Mouse (Mus musculus): ENCODE data around the gene Rnf2. TPM values are rescaled to one million over a fixed set of nuclear protein-coding genes. Genes with fewer than 3 reads are reported as not detected.
"Not testable (repeated sequence)": the region's sequence is repeated elsewhere in the genome, so short reads cannot be mapped to it uniquely, and the experiment has no call there.

Gene Rnf2
- total RNA-seq, 2 experiments from 2014 or later, result 49.1 to 59.8 TPM

- no peak for DNase-seq
Observed at GRCm38 (mm10) chr1:151484754-151485153, 16.0 kb downstream of the Rnf2 start.

DNA sequence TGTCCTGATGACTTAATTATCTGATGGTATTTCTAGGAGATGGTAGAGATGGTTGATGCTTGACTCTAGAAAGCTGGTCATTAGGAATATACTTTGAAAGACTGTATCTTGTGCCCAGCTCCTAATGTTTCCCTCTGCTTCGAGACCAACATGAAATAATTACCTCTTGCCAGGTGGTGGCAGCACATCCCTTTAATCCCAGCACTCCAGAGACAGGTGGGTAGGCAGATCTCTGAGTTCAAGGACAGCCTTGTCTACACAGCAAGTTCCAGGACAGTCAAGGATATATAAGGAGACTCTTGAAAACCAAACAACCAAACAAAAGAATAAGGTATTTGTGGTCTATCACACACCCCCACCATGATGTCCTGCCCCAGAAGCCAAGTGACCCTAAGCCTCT is 17.2 kb downstream of the Rnf2 start:
- DNase-seq, result peak; percentile 32

DNA sequence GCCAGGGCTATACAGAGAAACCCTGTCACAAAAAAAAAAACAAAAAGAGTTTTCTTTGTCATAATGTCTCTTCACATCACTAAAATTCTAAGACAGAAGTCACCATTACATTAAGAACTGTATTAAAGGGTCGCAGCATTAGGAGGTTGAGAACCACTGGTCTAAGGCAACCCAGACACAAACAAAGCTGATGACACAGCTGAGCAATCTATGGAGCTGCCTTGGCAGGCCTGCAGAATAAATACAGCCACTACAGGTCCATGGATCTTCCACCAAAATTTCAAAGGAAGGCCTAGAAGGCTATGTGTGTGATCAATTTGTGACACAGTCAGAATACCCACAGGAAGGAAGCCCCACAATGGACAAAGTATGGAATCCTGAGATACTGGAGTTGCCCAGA is 18.3 kb downstream of the Rnf2 start:
- no peak for DNase-seq

DNA sequence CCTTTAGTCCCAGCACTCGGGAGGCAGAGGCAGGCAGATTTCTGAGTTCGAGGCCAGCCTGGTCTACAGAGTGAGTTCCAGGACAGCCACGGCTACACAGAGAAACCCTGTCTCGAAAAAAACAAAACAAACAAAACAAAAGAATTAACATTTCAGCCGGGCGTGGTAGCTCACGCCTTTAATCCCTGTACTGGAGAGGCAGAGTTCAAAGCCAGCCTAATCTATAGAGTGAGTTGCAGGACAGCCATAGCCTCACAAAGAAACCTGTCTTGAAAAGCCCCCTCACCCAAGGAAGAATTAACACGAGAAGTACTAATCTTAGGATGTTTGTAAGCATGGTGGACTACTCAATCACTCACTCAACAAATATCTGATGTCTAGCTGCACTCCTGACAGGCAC is 28.4 kb downstream of the Rnf2 start:
- not testable (repeated sequence) for DNase-seq

- no peak for DNase-seq
Observed at GRCm38 (mm10) chr1:151471429-151471828, 29.3 kb downstream of the Rnf2 start.

GRCm38 (mm10) chr1:151466571-151466970 is 34.2 kb downstream of the Rnf2 start:
- DNase-seq, result no peak

- DNase-seq, result no peak
Observed at GRCm38 (mm10) chr1:151464914-151465313, 35.8 kb downstream of the Rnf2 start.

DNA sequence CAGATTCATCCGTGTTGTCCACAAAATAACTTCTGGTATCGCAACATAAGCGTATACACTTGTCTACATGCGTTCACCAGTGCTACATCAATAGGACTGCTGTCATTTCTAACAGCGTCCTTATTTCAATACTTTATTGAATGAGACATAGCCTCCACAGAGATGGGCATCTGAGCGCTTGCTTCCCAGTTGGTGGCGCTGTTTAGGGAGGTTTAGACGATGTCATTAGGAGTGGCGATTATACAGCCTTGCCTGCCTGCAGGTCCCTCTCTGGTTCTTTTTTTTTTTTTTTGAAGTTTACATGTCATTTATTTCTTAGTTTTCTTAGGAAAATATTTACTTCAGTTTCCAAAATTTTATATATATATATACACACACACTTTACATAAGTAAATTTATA is 39.5 kb downstream of the Rnf2 start:
- DNase-seq, result no peak

DNA sequence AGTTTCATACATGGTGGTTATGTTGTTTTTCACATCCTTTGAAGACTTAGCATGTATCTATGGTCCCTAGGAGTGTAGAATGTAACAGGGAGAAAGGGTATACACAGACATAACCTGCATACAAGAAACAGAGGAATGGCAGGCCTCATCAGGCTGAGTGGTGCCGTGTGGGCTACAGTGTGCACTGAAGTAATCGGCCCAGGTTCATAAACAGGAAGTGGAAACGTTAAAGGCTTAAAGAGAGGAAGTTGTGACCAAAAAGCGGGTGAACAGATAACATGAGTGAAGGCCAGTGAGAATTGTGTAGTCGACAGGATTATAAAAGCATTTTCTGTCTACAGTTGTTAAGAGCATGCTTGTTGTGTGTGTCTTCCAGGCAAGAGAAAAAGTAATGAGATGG is 43.7 kb downstream of the Rnf2 start:
- no peak for DNase-seq

GRCm38 (mm10) chr1:151451946-151452345 is 48.8 kb downstream of the Rnf2 start:
- DNase-seq, result no peak

DNA sequence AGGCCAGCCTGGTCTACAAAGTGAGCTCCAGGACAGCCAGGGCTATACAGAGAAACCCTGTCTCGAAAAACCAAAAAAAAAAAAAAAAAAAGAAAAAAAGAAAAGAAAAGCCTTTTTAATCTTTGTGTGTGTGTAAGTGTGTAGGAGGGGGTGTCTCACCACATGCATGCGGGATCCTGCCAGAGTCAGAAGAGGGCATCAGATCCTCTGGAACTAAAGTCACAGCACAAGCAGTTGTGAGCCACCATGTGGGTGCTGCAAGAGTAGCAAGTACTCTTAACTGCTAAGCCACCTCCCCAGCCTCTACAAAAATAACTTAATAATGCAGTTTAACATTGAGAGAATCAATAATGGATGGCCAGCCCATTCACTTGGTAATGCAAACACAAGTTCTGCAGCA is 49.9 kb downstream of the Rnf2 start:
- no peak for DNase-seq

- no peak for DNase-seq
Observed at GRCm38 (mm10) chr1:151449866-151450265, 50.9 kb downstream of the Rnf2 start.

DNA sequence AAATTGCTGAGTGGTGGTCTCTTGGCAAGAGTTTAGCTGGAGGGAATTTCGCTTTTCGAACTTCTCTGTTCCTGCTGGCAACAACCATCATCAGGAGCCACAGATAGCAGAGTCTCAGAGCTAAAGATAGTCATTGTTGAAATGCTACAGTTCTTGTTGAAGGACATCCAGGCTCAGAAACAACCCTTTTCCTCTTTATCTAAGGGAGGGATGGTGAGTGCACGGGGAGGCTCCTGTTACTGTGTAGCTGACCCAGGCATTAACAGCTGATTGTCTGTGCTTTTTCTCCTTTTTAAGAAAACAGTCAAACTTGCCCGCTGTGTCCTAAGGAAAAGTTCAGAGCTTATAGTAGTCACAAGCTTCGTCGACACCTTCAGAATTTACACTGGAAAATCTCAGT is 65.3 kb downstream of the Rnf2 start:
- no peak for DNase-seq

GRCm38 (mm10) chr1:151429316-151429715 is 71.4 kb downstream of the Rnf2 start:
- no peak for DNase-seq

GRCm38 (mm10) chr1:151428263-151429221 is 72.2 kb downstream of the Rnf2 start, which contains the start of the genes Swt1 and Trmt1l:
TSS of gene Swt1 (minus strand) at chr1:151428455.
TSS of gene Trmt1l (plus strand) at chr1:151428542.
- peak; percentile 97 for DNase-seq

DNA sequence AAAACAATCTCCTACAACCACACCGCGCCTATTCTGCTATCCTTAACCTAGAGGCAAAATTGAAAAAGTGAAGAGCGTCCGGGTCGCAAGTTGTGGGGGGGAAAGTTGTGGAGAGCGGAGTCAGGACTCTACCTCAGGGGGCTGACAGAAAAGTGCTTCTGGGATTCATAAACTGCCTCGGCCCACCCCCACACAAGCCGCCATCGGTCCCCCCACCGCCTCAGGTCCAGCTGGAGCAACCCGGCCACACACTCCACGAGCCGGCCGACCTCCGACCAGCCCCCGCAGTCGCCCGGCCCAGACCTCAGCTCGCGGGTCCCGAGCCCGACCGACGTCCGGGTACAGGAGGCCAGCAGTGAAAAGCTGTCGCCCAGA is 72.9 kb downstream of the Rnf2 start:
- no peak for DNase-seq

DNA sequence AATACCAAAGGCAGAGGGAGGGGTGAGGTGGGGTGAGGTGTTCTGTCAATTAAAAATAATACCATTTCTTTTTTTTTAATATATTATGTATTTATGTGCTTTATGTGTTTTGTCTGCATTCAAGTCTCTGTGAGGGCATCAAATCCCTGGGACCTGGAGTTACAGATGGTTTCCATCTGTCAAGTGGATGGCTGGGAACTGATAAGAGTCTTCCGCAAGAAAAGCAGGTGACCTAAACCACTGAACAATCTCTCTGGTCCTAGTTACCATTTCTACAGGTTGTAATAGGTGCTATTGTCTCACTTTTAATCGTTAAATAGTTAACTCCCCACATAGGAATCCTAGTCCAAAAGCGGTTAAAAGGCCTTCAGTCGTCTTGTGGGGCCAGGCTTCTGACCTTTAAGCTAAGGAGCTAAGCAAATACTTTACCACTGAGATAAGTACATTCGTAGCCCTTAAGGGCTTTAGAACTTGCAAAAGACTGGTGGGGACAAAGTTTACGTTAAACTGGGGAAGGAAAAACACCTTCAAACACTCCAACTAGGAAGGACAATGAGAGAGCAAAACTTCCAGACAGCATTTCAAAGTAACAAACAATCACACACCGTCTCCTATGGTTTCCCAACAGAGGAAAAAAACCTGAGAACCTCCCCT is 73.7 kb downstream of the Rnf2 start:
- DNase-seq, result peak; percentile 7

- DNase-seq, result no peak
Observed at GRCm38 (mm10) chr1:151422178-151422577, 78.6 kb downstream of the Rnf2 start.

DNA sequence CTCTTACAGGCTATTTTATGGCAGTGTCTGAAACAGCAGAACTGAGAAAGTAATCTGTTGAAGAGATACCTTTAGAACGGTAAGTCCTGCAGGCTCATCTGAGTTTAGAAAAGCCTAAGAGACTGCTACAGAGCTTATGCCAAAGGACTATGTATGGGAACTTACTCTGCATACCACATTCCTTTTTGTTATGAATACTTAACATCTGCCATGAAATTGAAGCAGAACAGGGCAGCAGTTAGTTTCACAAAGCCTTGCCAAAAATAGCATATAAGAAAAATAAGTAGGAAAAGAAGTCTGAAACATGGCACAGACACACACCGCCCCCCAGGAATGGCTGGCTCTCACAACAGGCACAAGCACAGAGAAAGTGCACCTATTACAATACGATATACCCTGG is 90.9 kb downstream of the Rnf2 start:
- DNase-seq, result no peak

Data from adrenal gland, postnatal 10 days (tissue).